Mouse (Mus musculus) R1 (cell line): ENCODE data around the gene Fam72a.

Experiments
- DNase-seq: peaks from one replicate; pipeline ENCODE4 v3.0.0-alpha.2; 2018; ENCODE audit warnings: low read depth, low spot score

The Fam72a gene

DNA sequence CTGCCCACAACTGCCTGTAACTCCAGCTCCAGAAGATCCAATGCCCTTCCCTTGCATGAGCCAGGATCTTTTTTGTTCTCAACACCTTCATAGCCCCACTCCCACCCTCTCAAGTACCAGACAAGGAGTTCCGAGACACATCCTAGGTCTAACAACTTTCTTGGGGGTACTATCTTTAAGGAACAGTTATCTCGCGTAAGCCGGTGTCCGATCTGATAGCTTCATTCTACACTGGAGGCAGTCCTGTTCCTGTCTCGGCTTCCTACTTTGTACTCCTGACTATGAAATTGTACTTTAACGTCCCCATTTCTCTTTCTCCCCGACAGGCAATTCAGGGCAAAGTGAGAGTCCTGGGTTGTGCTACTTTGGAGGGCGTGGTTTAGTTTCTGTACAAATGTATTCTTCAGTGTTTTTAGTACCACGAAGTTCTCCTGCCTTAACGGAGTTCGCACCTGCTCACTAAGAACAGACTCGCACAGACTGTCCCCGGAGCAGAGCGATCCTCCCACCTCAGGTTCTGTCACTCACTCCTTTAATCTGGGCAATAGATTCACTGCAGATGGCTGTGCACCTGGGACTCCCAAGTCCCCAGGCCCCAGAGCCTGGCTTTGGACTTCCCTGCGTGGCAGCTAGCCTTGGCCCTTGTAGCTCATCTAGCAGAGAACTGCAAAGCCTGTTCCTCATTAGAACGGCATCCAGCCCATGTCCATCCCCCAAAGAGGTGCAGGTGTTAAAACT, 51.4 kb downstream of the Fam72a start:
- no peak for DNase-seq

DNA sequence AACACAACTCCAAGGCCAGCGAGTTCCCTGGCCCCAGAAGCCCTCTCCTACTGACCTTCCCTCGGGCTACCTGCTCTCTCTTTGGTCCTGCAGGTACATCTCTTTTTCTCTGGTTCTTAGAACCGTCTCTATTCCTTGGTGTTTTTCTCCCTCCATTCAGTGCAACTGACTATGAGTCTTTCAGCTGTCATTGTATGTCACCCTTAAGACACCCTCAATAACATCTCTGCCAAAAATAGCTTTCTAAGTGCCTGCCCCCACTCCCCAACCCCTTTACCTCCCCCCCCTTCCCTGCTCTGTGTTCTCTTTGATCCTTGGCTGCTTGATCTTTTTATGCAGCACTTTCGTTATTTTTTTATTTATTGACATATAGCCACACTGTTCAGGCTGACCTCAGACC, 52.7 kb downstream of the Fam72a start:
- DNase-seq: no peak

DNA sequence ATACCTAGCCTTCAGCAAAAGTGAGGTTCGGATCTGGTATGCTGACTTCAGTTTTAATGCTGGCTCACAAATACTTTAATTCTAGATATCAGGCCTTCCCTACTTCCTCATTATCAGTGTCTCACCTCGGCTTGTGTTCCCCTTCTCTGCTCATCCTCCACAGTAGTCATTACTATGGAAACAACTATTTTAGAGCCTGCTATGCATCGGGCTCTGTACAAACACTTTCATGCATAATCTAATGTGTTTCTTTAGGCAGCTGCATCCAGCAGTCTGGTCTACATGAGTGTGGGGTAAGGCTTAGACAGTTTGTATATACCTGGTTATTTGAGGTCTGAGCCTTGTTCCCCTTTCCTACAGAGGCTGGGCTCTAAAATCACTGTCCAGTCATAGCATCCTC, 55.9 kb downstream of the Fam72a start:
- DNase-seq: no peak

DNA sequence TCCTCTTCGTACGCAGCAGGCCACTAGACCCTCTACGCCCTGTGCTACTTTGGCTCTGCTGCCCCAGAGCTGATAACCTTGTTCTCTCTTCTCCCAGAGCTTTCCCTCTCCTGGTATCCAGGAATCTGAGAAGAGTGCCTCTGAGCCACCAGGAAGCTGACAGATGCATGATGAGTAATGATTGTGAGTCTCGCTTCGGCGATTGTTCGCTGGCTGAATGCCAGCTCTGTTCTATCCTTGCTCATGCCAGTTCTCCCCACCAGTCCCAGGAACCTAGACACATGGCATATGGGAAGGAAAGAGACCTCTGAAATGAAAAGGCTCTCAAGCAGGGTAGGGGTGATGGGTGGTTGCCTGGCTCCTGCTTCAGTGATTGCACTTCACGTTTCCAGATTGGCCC, 59.1 kb downstream of the Fam72a start:
- no peak for DNase-seq
